Mouse (Mus musculus) cerebellum, adult (tissue): ENCODE results near the gene Srsf1.

Experiments
- ATAC-seq: cut with Nextera tagmentation; 2 replicates; pipeline ENCODE4 v1.9.2; 2017; ENCODE audit warnings: mild to moderate bottlenecking, moderate library complexity, mixed read lengths; ENCODE audit not compliant: insufficient number of reproducible peaks, low FRiP score, low TSS enrichment

Gene Srsf1

DNA sequence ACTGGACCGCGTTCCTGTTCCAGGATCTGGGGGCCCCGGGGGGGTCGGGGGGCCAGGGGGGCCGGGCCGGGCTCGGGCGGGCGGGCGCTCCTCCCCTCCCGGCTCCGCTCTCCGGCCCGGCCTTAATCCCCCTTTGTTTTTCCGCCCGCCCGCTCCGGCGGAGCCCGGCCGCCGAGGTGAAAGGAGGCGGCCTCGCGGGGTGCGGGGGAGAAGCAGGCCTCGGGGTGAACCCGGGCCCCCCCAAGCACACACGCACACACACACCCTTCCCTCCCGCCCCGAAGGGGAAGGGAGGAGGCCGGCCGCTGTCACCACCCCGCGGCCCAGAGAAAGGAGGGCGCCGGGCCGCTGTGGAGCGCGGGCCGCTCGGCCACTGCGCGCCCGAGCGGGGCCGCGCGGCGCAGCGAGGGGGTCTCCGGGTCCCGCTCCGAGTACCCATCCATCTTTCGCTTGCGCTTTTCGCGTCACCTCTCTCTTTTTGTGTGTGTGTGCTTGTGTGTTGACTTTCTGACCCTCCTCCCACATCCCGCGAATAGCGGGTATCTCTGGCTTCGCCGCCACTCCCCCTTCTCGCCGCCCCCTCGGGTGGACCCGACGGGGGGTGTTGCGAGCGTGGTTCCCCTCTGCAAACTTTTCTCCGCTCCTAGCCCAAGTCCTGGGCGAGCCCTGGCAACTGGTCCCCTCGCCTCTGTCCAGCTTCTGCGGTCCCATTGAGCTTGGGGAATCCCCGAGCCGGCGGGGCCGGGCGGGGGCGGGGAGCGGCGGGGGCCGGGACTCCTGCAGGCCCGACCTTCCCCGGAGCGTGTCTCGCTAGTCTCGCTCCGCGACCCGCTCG, 21.5 kb downstream of the Srsf1 start:
- ATAC-seq, result peak; percentile 64; the same call in 1 of the 2 replicates

DNA sequence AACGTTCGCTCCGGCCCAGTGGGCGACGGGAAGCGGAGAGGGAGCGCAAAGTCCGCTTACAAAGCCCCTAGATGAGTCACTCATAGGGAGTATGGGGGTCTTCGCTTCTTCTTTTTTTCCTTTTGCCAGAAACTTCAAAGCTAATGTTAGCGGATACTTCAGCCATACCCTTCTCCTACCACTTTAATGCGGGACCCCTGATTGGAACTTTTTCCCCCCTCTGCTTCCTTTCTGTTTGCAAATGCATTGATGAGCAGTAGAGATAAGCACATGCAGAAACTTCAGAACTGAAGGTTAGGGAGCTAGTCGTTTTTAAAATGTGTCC, 22.0 kb downstream of the Srsf1 start:
- no peak for ATAC-seq

DNA sequence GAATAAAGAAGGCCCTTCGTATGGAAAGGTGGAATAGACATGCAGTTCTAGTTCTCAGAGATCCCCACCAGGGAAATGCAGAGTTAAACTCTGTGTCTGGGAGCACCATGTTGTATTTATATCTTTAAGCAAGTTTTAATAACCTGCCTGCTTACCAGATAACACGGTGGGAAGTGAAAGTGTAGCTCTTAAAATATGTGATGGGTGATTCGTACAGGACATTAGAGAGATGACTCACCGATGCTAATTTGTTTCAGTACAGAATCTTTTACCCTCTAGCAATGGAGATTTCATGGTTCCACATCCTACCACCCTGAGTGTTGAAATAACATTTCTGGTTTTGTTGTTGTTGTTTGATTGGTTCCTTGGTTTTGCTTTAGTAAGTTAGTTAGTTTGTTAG, 23.2 kb downstream of the Srsf1 start:
- no peak for ATAC-seq

DNA sequence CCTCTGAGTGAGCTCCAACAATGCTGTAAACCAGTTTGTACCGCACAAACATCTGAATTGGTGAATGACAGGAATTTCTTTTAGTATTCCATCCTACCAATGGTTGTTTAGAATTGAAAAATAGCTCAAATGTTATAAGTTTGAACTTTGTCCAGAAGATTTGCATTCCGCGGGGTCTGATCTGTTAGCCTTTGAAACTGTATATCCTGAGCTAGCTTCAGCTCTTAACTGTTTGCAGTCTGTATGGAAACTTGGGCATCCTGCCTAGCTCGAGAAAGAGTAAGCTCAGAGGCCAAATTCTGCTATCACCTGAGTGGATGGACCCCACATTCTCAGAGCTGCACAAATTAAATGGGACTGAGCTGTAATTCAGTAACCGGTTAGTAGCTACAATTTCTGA, 23.9 kb downstream of the Srsf1 start:
- ATAC-seq, result no peak

DNA sequence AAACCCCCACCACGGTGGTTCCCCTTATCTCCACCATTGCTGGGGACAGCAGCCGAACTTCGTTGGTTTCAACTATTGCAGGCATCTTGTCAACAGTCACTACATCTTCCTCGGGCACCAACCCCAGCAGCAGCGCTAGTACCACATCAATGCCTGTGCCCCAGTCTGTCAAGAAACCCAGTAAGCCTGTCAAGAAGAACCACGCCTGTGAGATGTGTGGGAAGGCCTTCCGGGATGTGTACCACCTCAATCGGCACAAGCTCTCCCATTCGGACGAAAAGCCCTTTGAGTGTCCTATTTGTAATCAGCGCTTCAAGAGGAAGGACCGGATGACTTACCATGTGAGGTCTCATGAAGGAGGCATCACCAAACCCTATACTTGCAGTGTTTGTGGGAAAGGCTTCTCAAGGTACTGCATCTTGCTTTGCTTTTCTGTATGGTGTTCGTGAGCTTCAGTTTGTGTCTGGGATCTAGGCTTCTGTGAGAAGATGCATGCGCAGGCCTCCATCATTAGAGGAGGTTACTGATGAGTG, 26.2 kb downstream of the Srsf1 start:
- no peak for ATAC-seq

DNA sequence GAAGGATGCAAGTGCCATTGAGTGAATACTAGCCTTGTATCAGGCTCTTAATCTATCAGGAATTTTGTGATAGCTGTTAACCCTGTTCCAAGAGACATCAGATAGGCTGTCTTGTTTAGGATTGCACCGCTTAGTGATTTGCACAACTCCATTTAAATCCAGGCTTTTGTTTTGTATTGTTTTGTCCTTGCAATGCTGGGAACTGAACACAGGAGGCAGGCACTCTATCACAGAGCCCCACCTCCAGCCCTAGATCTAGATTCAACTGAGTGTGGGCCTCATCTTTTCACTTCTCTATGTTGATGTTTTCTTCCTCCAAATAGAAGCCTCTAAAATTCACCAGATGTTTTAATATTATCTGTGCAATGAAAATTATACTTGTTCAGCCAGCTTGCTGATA, 28.5 kb downstream of the Srsf1 start:
- ATAC-seq, result no peak

GRCm38 (mm10) chr11:88076394-88076793, 29.2 kb downstream of the Srsf1 start:
- ATAC-seq, result no peak

DNA sequence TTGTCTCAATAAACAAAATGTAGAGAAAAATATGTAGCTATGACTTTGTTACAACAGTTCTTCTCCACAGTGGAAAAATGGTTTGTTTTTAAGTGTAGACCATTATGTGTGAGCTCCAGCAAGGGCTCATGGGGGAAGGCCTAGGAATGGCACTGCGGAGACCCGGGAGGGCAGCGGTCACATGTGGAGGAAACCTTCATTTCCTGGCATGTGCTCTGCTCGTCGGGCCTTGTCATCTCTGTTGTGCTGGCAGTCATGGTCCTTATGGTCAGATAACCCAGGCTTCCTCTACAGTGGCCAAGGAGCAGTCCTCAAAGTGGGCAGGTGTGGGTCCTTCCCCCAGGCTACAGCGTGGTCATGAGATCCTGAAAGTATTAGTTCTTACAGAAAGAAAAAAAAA, 36.5 kb downstream of the Srsf1 start:
- ATAC-seq, result no peak

GRCm38 (mm10) chr11:88086737-88087627, 39.8 kb downstream of the Srsf1 start:
- ATAC-seq, result peak; percentile 98

DNA sequence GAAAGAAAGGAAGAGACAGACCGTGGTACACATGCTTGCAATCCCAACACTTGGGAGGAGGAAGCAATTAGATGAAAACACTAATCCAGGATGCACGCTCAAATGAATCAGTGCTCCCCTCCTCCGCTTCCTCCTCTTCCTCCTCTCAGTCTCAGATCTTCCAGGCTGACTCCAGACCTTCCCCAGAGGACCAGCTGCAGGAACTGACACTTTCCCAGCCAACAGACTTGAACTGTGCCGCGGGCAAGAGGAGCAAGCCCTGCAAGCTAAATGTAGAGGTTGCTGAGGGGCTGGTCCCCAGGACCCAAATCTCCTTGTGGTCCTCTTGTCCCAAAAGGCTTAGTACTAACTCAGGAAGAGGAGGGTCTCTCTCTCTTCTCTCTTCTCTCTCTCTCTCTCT, 42.0 kb downstream of the Srsf1 start:
- ATAC-seq, result no peak

DNA sequence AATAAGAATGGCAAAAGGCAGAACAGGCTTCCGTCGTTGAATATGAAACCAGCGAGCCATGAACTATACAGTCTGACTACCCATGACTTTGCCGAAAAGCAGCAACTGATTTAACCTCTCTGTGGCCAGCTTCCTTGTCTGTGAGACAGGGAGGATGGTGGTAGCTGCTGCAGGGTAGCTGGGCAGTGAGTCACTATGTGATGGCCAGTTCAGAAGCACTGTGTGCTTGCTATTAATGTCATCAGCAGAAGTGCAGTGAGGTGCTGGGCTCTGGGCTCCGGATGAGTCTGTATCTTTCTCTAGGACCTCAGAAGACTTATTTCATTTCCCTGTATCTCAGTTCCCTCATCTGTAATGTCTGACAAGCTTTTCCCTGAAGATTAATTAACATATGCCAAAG, 43.1 kb downstream of the Srsf1 start:
- ATAC-seq, result no peak

- ATAC-seq, result no peak
These were observed 44.8 kb downstream of the Srsf1 start for GRCm38 (mm10) chr11:88091949-88092348.

- no peak for ATAC-seq
These were observed 50.0 kb downstream of the Srsf1 start for GRCm38 (mm10) chr11:88097173-88097572.

DNA sequence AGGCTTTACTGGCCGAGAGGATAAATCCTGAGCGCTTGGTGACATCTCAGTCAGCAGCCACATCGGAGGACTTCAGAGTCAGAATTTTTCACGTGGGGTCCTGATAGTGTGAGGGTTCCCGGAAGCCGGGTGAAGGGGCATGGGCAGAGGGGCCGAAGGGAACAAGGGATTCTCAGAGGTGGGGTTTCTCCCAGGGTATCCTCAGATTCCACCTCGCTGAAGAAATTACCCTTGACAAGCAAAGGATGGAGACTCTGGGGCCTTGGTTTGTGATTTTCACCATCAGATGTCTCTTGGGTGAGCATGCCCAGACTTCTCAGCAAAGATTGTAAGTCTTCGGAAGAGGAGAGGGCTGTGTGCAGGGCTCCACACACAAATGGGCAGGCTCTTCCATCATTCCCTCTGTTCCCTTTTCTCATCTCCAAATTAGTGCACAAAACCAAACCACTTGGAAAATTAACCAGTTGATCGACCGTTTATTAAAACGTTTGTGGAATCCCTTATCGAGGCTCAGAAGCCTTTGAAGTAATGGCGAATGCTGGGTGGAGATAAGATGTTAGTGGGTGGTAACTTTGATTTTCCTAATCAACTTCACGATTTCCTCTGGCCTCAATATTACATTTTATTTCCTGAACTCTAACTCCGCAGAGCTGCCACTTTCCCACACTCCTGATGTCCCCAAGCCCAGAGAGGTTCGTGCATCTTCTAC, 51.0 kb downstream of the Srsf1 start, which contains the start of gene Cuedc1:
Cuedc1 (plus strand) TSS at position 38 of the 709 bp plus-strand sequence.
- no peak for ATAC-seq

- ATAC-seq, result peak; percentile 70; the same call in 1 of the 2 replicates
These were observed 51.8 kb downstream of the Srsf1 start for GRCm38 (mm10) chr11:88098787-88099598.

- ATAC-seq, result peak; percentile 15; the same call in 1 of the 2 replicates
These were observed 52.4 kb downstream of the Srsf1 start for GRCm38 (mm10) chr11:88099599-88100023.

DNA sequence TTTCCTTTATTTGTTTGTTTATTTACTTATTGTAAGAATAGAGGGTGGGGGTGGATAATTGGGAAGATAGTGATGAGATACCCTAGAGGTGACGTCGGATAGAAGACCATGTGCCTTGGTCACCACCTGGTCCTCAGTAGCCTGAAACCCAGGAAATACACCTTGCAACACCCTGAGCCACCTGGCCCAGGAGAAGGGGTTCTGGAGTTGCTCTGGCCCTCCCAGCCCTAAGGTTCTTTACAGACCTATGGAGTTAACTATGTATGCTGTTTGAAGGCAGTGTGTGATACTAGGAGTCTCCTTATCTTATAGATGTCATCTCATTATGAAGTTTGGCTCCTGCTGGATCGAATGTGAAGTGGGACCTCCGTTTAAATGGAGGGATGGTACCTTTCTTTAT, 53.0 kb downstream of the Srsf1 start:
- ATAC-seq, result no peak
